Mouse (Mus musculus) adrenal gland, postnatal 10 days (tissue): ENCODE results near the gene Slc43a2. TPM values are rescaled to one million over a fixed set of nuclear protein-coding genes. Genes with fewer than 3 reads are reported as not detected.

Source experiments
- DNase-seq: peaks from one replicate; pipeline ENCODE4 v3.0.0; 2021; ENCODE audit warnings: mixed read lengths
- microRNA-seq: library from miRNA; unstranded; fragments of <30 nt; microRNA quantifications from one replicate; pipeline ENCODE4 v1.2.0, GENCODE M21; 2021
- total RNA-seq, 2 experiments: library from RNA; stranded (reverse); gene quantifications; 2 replicates each; pipeline ENCODE4 v1.2.3; 2021

The Slc43a2 gene
- total RNA-seq, 2 experiments from 2014 or later: 21.1 to 27.9 TPM

GRCm38 (mm10) chr11:75610021-75610420, 78.5 kb downstream of the Slc43a2 start:
- no peak for DNase-seq

- no peak for DNase-seq
Observed at GRCm38 (mm10) chr11:75614769-75615168, 83.3 kb downstream of the Slc43a2 start.

GRCm38 (mm10) chr11:75615556-75615955, 84.1 kb downstream of the Slc43a2 start:
- no peak for DNase-seq

GRCm38 (mm10) chr11:75619133-75619532, 87.6 kb downstream of the Slc43a2 start:
- no peak for DNase-seq

GRCm38 (mm10) chr11:75620136-75620780, 88.8 kb downstream of the Slc43a2 start:
- DNase-seq: peak; percentile 83

- no peak for DNase-seq
Observed at GRCm38 (mm10) chr11:75621426-75621825, 89.9 kb downstream of the Slc43a2 start.

- DNase-seq: no peak
Observed at GRCm38 (mm10) chr11:75622588-75623329, 91.3 kb downstream of the Slc43a2 start.

- DNase-seq: no peak
Observed at GRCm38 (mm10) chr11:75624102-75624554, 92.6 kb downstream of the Slc43a2 start.

- peak; percentile 57 for DNase-seq
Observed at GRCm38 (mm10) chr11:75625820-75626219, 94.3 kb downstream of the Slc43a2 start.

Small RNAs within 50 kb of the gene (microRNA-seq; reads per million reads assigned to microRNA genes)
- not detected for gene Mir3971

Other genes with a start within 250 kb of the Slc43a2 start
- gene Rpa1, start 183.4 kb upstream of the Slc43a2 start, total RNA-seq: 10 to 100 TPM; 60.0 to 72.0 TPM
- gene Smyd4, start 183.3 kb upstream of the Slc43a2 start, total RNA-seq: 1 to 10 TPM; 7.8 to 9.3 TPM
- gene Serpinf1, start 109.0 kb upstream of the Slc43a2 start, total RNA-seq: 100 to 1,000 TPM; 121 to 219 TPM
- 100 to 1,000 TPM; 112 to 253 TPM for gene Serpinf2, start 92.1 kb upstream of the Slc43a2 start, total RNA-seq
- 10 to 100 TPM; 13.0 to 15.2 TPM for gene Wdr81, start 77.0 kb upstream of the Slc43a2 start, total RNA-seq
- gene Tlcd2, start 70.0 kb upstream of the Slc43a2 start, total RNA-seq: 10 to 100 TPM; 20.9 to 24.6 TPM
- 100 to 1,000 TPM; 112 to 130 TPM for gene Prpf8, start 44.9 kb upstream of the Slc43a2 start, total RNA-seq
- gene Rilp, start 21.6 kb upstream of the Slc43a2 start, total RNA-seq: 10 to 100 TPM; 17.3 to 23.7 TPM
- 10 to 100 TPM; 13.3 to 20.0 TPM for gene Scarf1, start 18.2 kb upstream of the Slc43a2 start, total RNA-seq
- gene Pitpna, start 56.4 kb downstream of the Slc43a2 start, total RNA-seq: 100 to 1,000 TPM; 130 to 139 TPM
- gene Inpp5k, start 99.3 kb downstream of the Slc43a2 start, total RNA-seq: 10 to 100 TPM; 30.7 to 43.0 TPM
- gene Myo1c, start 118.8 kb downstream of the Slc43a2 start, total RNA-seq: 100 to 1,000 TPM; 128 to 132 TPM
- 10 to 100 TPM; 93.2 to 96.5 TPM for gene Crk, start 147.6 kb downstream of the Slc43a2 start, total RNA-seq
- gene Ywhae, start 201.2 kb downstream of the Slc43a2 start, total RNA-seq: 100 to 1,000 TPM; 591 to 594 TPM